Mouse (Mus musculus) CH12.LX (cell line): ENCODE measurements around the gene Fhit. TPM values are rescaled to one million over a fixed set of nuclear protein-coding genes. Genes with fewer than 3 reads are reported as not detected.

Experiments
- DNase-seq: peaks from one replicate; pipeline ENCODE4 v3.0.0-alpha.2; 2013; ENCODE audit errors: extremely low read depth
- H3K27ac ChIP-seq: 2 replicates; pipeline ENCODE4 v1.5.1; 2012; ENCODE audit warnings: low read depth, mild to moderate bottlenecking, control low read depth, moderate library complexity; ENCODE audit not compliant: insufficient read depth
- H3K27me3 ChIP-seq: replicated peaks from 2 replicates; pipeline ENCODE3; 2012; ENCODE audit warnings: inconsistent platforms
- H3K36me3 ChIP-seq, 2 experiments: replicated peaks in 1 of 2; 2 replicates each; pipeline versions ENCODE3 to v1.6.1; 2012; ENCODE audit warnings: inconsistent platforms in 1 of 2, low read length in 1 of 2, mild to moderate bottlenecking in 1 of 2, mixed read lengths in 1 of 2, moderate library complexity in 1 of 2; ENCODE audit not compliant: control insufficient read depth in 1 of 2, insufficient read depth in 1 of 2
- H3K4me1 ChIP-seq, 2 experiments: 2 replicates each; pipeline ENCODE4 v1.6.1; 2012; ENCODE audit warnings: inconsistent platforms in 1 of 2, moderate library complexity in 1 of 2; ENCODE audit not compliant: insufficient read depth in 2 of 2, control insufficient read depth in 1 of 2
- H3K4me2 ChIP-seq: 2 replicates; pipeline ENCODE4 v1.6.1; 2012; ENCODE audit warnings: low read depth, mild to moderate bottlenecking, control low read depth; ENCODE audit not compliant: poor library complexity, insufficient read depth, severe bottlenecking
- H3K4me3 ChIP-seq, 3 experiments: fragments of 150-350 bp in 1 of 3; sonication (generic) in 1 of 3; replicated peaks in 1 of 3; 2 replicates each; pipeline versions ENCODE3 to v1.5.1; 2011 to 2012; ENCODE audit warnings: low read depth in 2 of 3, low read length in 2 of 3, mild to moderate bottlenecking in 2 of 3, moderate library complexity in 2 of 3, control low read depth in 1 of 3, improper control_type of control experiment in 1 of 3, inconsistent platforms in 1 of 3, mixed read lengths in 1 of 3; ENCODE audit not compliant: poor library complexity in 1 of 3
- H3K79me2 ChIP-seq: replicated peaks from 2 replicates; pipeline ENCODE4 v1.6.1; 2012; ENCODE audit warnings: mild to moderate bottlenecking, moderate library complexity; ENCODE audit not compliant: control insufficient read depth, poor library complexity, insufficient read depth, severe bottlenecking; ENCODE audit errors: extremely low read depth
- H3K9ac ChIP-seq: 2 replicates; pipeline ENCODE4 v1.6.1; 2012; ENCODE audit warnings: low read depth, mild to moderate bottlenecking, control low read depth, moderate library complexity; ENCODE audit not compliant: insufficient read depth
- H3K9me3 ChIP-seq: replicated peaks from 2 replicates; pipeline ENCODE3; 2012; ENCODE audit warnings: low read length, inconsistent platforms, mixed read lengths
- CHD2 ChIP-seq: IDR thresholded peaks from 2 replicates; pipeline ENCODE4 v1.6.1; 2011; ENCODE audit warnings: low read length, improper control_type of control experiment
- CTCF ChIP-seq, 2 experiments: IDR thresholded peaks in 1 of 2; conservative IDR thresholded peaks in 1 of 2; 2 replicates each; pipeline ENCODE4 v1.5.1; 2011 to 2012; ENCODE audit warnings: low read depth in 2 of 2, low read length in 2 of 2, improper control_type of control experiment in 1 of 2, inconsistent platforms in 1 of 2, mild to moderate bottlenecking in 1 of 2, moderate library complexity in 1 of 2
- E2F4 ChIP-seq: IDR thresholded peaks from 2 replicates; pipeline ENCODE4 v1.6.1; 2011; ENCODE audit warnings: low read depth, low read length, improper control_type of control experiment; ENCODE audit not compliant: insufficient replicate concordance
- ELF1 ChIP-seq: IDR thresholded peaks from 2 replicates; pipeline ENCODE4 v1.6.1; 2014; ENCODE audit warnings: low read depth, mild to moderate bottlenecking, inconsistent platforms, low read length, improper control_type of control experiment
- EP300 ChIP-seq: IDR thresholded peaks from 2 replicates; pipeline ENCODE4 v1.6.1; 2011; ENCODE audit warnings: low read length, improper control_type of control experiment
- HCFC1 ChIP-seq: IDR thresholded peaks from 2 replicates; pipeline ENCODE4 v1.6.1; 2012; ENCODE audit warnings: low read depth, mild to moderate bottlenecking, inconsistent platforms, low read length, improper control_type of control experiment
- IRF4 ChIP-seq: IDR thresholded peaks from 2 replicates; pipeline ENCODE4 v1.6.1; 2014; ENCODE audit warnings: low read depth, mild to moderate bottlenecking, inconsistent platforms, low read length, improper control_type of control experiment
- JUN ChIP-seq: IDR thresholded peaks from 2 replicates; pipeline ENCODE4 v1.6.1; 2011; ENCODE audit warnings: low read depth, mild to moderate bottlenecking, low read length, improper control_type of control experiment, moderate library complexity; ENCODE audit not compliant: insufficient read depth
- JUND ChIP-seq: conservative IDR thresholded peaks from 2 replicates; pipeline ENCODE4 v1.6.1; 2011; ENCODE audit warnings: low read depth, low read length, improper control_type of control experiment
- MAFK ChIP-seq: IDR thresholded peaks from 2 replicates; pipeline ENCODE4 v1.6.1; 2011; ENCODE audit warnings: low read length, improper control_type of control experiment; ENCODE audit not compliant: insufficient replicate concordance
- MEF2A ChIP-seq: IDR thresholded peaks from 2 replicates; pipeline ENCODE4 v1.6.1; 2014; ENCODE audit warnings: low read depth, mild to moderate bottlenecking, inconsistent platforms, low read length, improper control_type of control experiment, borderline replicate concordance
- MXI1 ChIP-seq: IDR thresholded peaks from 2 replicates; pipeline ENCODE4 v1.6.1; 2011; ENCODE audit warnings: mild to moderate bottlenecking, low read depth, low read length, improper control_type of control experiment
- MYC ChIP-seq: IDR thresholded peaks from 2 replicates; pipeline ENCODE4 v1.6.1; 2011; ENCODE audit warnings: low read depth, mild to moderate bottlenecking, improper control_type of control experiment, low read length
- NRF1 ChIP-seq: IDR thresholded peaks from 2 replicates; pipeline ENCODE4 v1.6.1; 2014; ENCODE audit warnings: low read depth, mild to moderate bottlenecking, inconsistent platforms, low read length, improper control_type of control experiment, moderate library complexity
- PAX5 ChIP-seq: IDR thresholded peaks from 2 replicates; pipeline ENCODE4 v1.6.1; 2012; ENCODE audit warnings: low read length, inconsistent platforms, mixed read lengths
- POLR2A ChIP-seq: IDR thresholded peaks from 2 replicates; pipeline ENCODE4 v1.6.1; 2011; ENCODE audit warnings: low read depth, mild to moderate bottlenecking, improper control_type of control experiment, low read length
- SIN3A ChIP-seq: IDR thresholded peaks from 2 replicates; pipeline ENCODE4 v1.6.1; 2012; ENCODE audit warnings: low read length, improper control_type of control experiment, inconsistent platforms
- TCF12 ChIP-seq: IDR thresholded peaks from 2 replicates; pipeline ENCODE4 v1.6.1; 2014; ENCODE audit warnings: low read depth, mild to moderate bottlenecking, inconsistent platforms, low read length, improper control_type of control experiment
- ZC3H11A ChIP-seq: IDR thresholded peaks from 2 replicates; pipeline ENCODE4 v1.6.1; 2012; ENCODE audit warnings: low read depth, mild to moderate bottlenecking, inconsistent platforms, low read length, improper control_type of control experiment
- ZKSCAN1 ChIP-seq: IDR thresholded peaks from 2 replicates; pipeline ENCODE4 v1.6.1; 2012; ENCODE audit warnings: low read depth, inconsistent platforms, low read length, improper control_type of control experiment, borderline replicate concordance
- ZMIZ1 ChIP-seq: IDR thresholded peaks from 2 replicates; pipeline ENCODE4 v1.6.1; 2012; ENCODE audit warnings: low read depth, mild to moderate bottlenecking, inconsistent platforms, low read length, improper control_type of control experiment
- ZNF384 ChIP-seq: IDR thresholded peaks from 2 replicates; pipeline ENCODE4 v1.6.1; 2012; ENCODE audit warnings: low read depth, low read length, improper control_type of control experiment, inconsistent platforms
- dilution Hi-C: fragments of 300-500 bp; cut with MboI; formaldehyde crosslinking; loops from 2 replicates; pipeline ENCODE4 v1.14.3; 2020; ENCODE audit warnings: low sequenced_read_pairs; ENCODE audit not compliant: extremely low pct_unique_long_range_greater_than_20kb, extremely low pct_ligation_motif_present
- in situ Hi-C: fragments of 300-500 bp; cut with MboI; formaldehyde crosslinking; loops from 3 replicates; pipeline ENCODE4 v1.14.3; 2019; ENCODE audit warnings: low sequenced_read_pairs, low pct_ligation_motif_present, low pct_unique_long_range_greater_than_20kb, mixed read lengths
- polyA plus RNA-seq: library from polyadenylated mRNA; unstranded; fragments of >175 nt; gene quantifications from 2 replicates; pipeline ENCODE4 v1.2.1, GENCODE M21; 2012; ENCODE audit warnings: low read depth; ENCODE audit not compliant: insufficient read length
- total RNA-seq, 2 experiments: library from RNA; depleted of rRNA; stranded (reverse); fragments of 300-350 nt in 1 of 2; fragments of >200 nt in 1 of 2; gene quantifications; 2 replicates each; pipeline ENCODE4 v1.2.3; 2012 to 2014

The Fhit gene
- total and polyA plus RNA-seq, 3 experiments = 0.64 to 1.9 (median 0.64) TPM

DNA sequence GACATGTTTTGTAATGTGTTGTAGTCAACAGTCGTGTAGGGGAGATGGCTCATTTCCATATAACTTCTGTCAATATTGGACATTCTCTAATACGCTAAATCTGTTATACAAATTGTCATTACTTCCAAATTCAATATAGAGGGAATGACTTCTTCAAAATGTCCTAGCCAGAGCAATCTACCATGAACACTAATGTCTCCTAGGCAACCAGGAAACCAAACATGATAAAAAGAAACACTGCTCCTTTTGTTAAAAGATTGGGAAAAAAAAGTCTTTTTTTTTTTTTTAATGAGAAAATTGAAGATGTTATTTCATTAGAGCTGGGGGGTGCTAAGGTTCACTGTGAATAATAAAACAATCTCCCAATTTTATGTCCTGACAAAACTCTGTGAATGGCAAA, 729.3 kb downstream of the Fhit start:
- Histone ChIP-seq H3K27me3 (no peaks in the 10 kb centered on the region), H3K4me1 (peaks cover 0 to 30% of the 10 kb centered on the region in 2 experiments; a peak in 2 of 4 replicates), H3K79me2 (no peaks in the 10 kb centered on the region), H3K9ac (no peak overlapping the region), H3K27ac (no peak overlapping the region), H3K36me3 (no peaks in the 10 kb centered on the region), H3K4me2 (no peak overlapping the region)
- dilution Hi-C loops = no loop called here
- TF ChIP-seq NRF1 = no peak
- TF ChIP-seq JUN = no peak
- TF ChIP-seq ZKSCAN1 = no peak
- no peak for TF ChIP-seq JUND
- TF ChIP-seq ZC3H11A = no peak
- no peak for TF ChIP-seq ZNF384
- no peak for TF ChIP-seq ZMIZ1
- TF ChIP-seq MXI1 = no peak
- TF ChIP-seq EP300 = no peak
- no peak for TF ChIP-seq SIN3A
- no peak for TF ChIP-seq CHD2
- no peak for TF ChIP-seq PAX5
- no peak for TF ChIP-seq TCF12
- no peak for TF ChIP-seq CTCF (conservative IDR thresholded peaks at IDR 0.05 in 1 of 2, IDR thresholded peaks at IDR 0.05 in 1 of 2; ENCODE audit: low read depth in 2 of 2, low read length in 2 of 2)
- TF ChIP-seq POLR2A = no peak
- TF ChIP-seq MAFK = no peak
- no peak for TF ChIP-seq HCFC1
- TF ChIP-seq MEF2A = no peak
- TF ChIP-seq IRF4 = no peak
- TF ChIP-seq ELF1 = no peak
- TF ChIP-seq, all 38 proteins: peak for 0
- no peak for DNase-seq
- Histone ChIP-seq H3K4me3 (no peak overlapping the region), H3K9me3 (no peaks in the 10 kb centered on the region)
- in situ Hi-C loops = no loop called here

DNA sequence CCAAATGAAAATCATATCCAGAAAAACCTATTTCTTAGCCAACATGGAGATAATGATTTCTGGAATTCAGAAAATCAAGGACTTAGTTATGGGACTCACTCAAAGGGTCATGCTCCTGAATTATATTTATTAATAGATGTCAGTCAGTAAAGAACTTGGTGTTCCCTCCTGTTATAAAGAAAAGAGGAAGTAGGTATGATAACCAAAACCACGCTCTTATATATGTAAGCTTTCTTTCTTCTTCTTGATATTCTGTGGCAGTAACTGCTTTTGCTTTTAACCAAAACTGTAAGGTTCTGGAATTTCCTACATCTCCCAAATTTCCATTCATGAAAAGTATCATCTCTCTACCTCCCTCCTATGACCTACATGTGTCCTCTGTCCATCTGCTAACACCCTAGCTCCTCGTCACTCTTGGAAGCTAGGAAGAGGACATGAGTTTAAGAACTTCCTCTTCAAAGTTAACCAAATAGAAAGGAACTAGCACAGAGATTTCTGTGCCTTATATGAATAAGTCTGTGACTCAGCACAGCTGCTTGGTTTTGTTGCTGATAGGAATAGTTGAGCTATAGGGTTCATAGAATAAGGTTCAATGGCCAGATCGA, 731.3 kb downstream of the Fhit start:
- TF ChIP-seq E2F4 = no peak
- TF ChIP-seq JUN = no peak
- TF ChIP-seq MYC = no peak
- peak; percentile 15; the same call in 1 of the 2 replicates for TF ChIP-seq IRF4
- Histone ChIP-seq H3K4me2 (peak overlapping the region; percentile 78; the same call in 1 of the 2 replicates), H3K27ac (no peak overlapping the region), H3K9ac (no peak overlapping the region), H3K79me2 (no peaks in the 10 kb centered on the region), H3K9me3 (no peaks in the 10 kb centered on the region), H3K4me1 (peaks cover 0 to 24% of the 10 kb centered on the region in 2 experiments; a peak in 2 of 4 replicates), H3K36me3 (no peaks in the 10 kb centered on the region), H3K4me3 (no peak overlapping the region), H3K27me3 (no peaks in the 10 kb centered on the region)
- peak; percentile 57 for DNase-seq
- dilution Hi-C loops = no loop called here
- in situ Hi-C loops = no loop called here
